Mouse (Mus musculus) kidney, postnatal 0 days (tissue): ENCODE measurements around the gene 1700057G04Rik. TPM values are rescaled to one million over a fixed set of nuclear protein-coding genes. Genes with fewer than 3 reads are reported as not detected.

ENCODE experiments used
- ATAC-seq: fragments of 200-750 bp; cut with Nextera tagmentation; replicated peaks from 2 replicates; pipeline ENCODE4 v1.8.0; 2017; ENCODE audit warnings: low read depth, moderate number of reproducible peaks, moderate TSS enrichment, moderate library complexity; ENCODE audit not compliant: low FRiP score
- DNase-seq: peaks from one replicate; pipeline ENCODE4 v3.0.0-alpha.2; 2016; ENCODE audit warnings: low spot score
- H3K27ac ChIP-seq: fragments of 300-500 bp; sonication (generic); 2 replicates; pipeline ENCODE4 v1.5.1; 2014; ENCODE audit warnings: mild to moderate bottlenecking
- H3K27me3 ChIP-seq: fragments of 300-500 bp; sonication (generic); 2 replicates; pipeline ENCODE4 v1.6.1; 2014; ENCODE audit warnings: low read length, mixed read lengths; ENCODE audit not compliant: insufficient read depth
- H3K36me3 ChIP-seq: fragments of 300-500 bp; sonication (generic); 2 replicates; pipeline ENCODE4 v1.6.1; 2014; ENCODE audit warnings: low read length, mixed read lengths; ENCODE audit not compliant: insufficient read depth
- H3K4me1 ChIP-seq: fragments of 300-500 bp; sonication (generic); replicated peaks from 2 replicates; pipeline ENCODE4 v1.6.1; 2014; ENCODE audit warnings: antibody characterized with exemption, low read length, mixed read lengths; ENCODE audit not compliant: insufficient read depth
- H3K4me2 ChIP-seq: fragments of 300-500 bp; sonication (generic); 2 replicates; pipeline ENCODE4 v1.6.1; 2014; ENCODE audit warnings: mild to moderate bottlenecking, low read length, moderate library complexity, mixed read lengths
- H3K4me3 ChIP-seq: fragments of 300-500 bp; sonication (generic); replicated peaks from 2 replicates; pipeline ENCODE4 v1.5.1; 2014; ENCODE audit warnings: low read depth, low read length
- H3K9ac ChIP-seq: fragments of 300-500 bp; sonication (generic); 2 replicates; pipeline ENCODE4 v1.6.1; 2014; ENCODE audit warnings: low read depth, low read length
- H3K9me3 ChIP-seq: fragments of 300-500 bp; sonication (generic); replicated peaks from 2 replicates; pipeline ENCODE4 v1.6.1; 2016; ENCODE audit warnings: low read length, inconsistent platforms, mixed read lengths
- CTCF ChIP-seq: IDR thresholded peaks from 2 replicates; pipeline ENCODE4 v1.5.1; 2016; ENCODE audit warnings: antibody characterized with exemption, low read depth, mild to moderate bottlenecking, moderate library complexity
- WGBS: fragments of 180-500 bp; shearing (Covaris S2); extraction: QIAGEN DNeasy Blood & Tissue Kit; methylation state at CpG from one replicate; pipeline ENCODE4 v1.1.7; 2014; 5-methylcytosine and 5-hydroxymethylcytosine counted together
- polyA plus RNA-seq: library from polyadenylated mRNA; unstranded; fragments of >200 nt; fragmentation: Nextera tagmentation; extraction: Ambion mirVana; gene quantifications from 2 replicates; pipeline ENCODE4 v1.2.1, GENCODE M21; 2015

Gene 1700057G04Rik
- 0.30 TPM in 1 of 2 replicates, not detected in the other for polyA plus RNA-seq

- Histone ChIP-seq H3K9ac (no peak within 1 kb of the TSS), H3K36me3 (no peaks in the 10 kb centered on the region), H3K4me1 (0 out of 2 replicates have a peak, but pooled peaks cover 3% of the 10 kb centered on the region), H3K4me2 (no peak within 1 kb of the TSS), H3K9me3 (no peaks in the 10 kb centered on the region), H3K4me3 (no peak within 1 kb of the TSS), H3K27me3 (no peaks in the 10 kb centered on the region), H3K27ac (no peak within 1 kb of the TSS)
- no peak for ATAC-seq
- 79% methylated on average over 1 of the region's 1 CpGs for WGBS
- no peak for TF ChIP-seq CTCF
- no peak for DNase-seq
Observed at GRCm38 (mm10) chr9:92309077-92309476, at the start of gene 1700057G04Rik. TSS of gene 1700057G04Rik (plus strand) at chr9:92309377.

GRCm38 (mm10) chr9:92260481-92261159 is 48.6 kb upstream of the 1700057G04Rik start:
- H3K9ac ChIP-seq, result no peak overlapping the region
- H3K4me3 ChIP-seq, result no peak overlapping the region
- 72% methylated on average over 7 of the region's 7 CpGs for whole genome bisulfite sequencing
- H3K36me3 ChIP-seq, result peaks cover 4% of the 10 kb centered on the region
- peak overlapping the region; percentile 36; the same call in 1 of the 2 replicates for H3K27ac ChIP-seq
- no peaks in the 10 kb centered on the region for H3K9me3 ChIP-seq
- H3K27me3 ChIP-seq, result no peaks in the 10 kb centered on the region
- no peak overlapping the region for H3K4me2 ChIP-seq
- ATAC-seq (no peak), DNase-seq (no peak)
- TF ChIP-seq CTCF, result no peak
- H3K4me1 ChIP-seq, result no peaks in the 10 kb centered on the region

- H3K36me3 ChIP-seq, result peaks cover 8% of the 10 kb centered on the region; the same call in 1 of the 2 replicates
- no peaks in the 10 kb centered on the region for H3K27me3 ChIP-seq
- H3K9ac ChIP-seq, result no peak overlapping the region
- no peak overlapping the region for H3K4me2 ChIP-seq
- H3K4me1 ChIP-seq, result no peaks in the 10 kb centered on the region; the same call in 1 of the 2 replicates
- H3K4me3 ChIP-seq, result no peak overlapping the region
- WGBS, result 80% methylated on average over 4 of the region's 4 CpGs
- no peaks in the 10 kb centered on the region for H3K9me3 ChIP-seq
- ATAC-seq (no peak), DNase-seq (no peak)
- no peak for TF ChIP-seq CTCF
- no peak overlapping the region for H3K27ac ChIP-seq
Observed at GRCm38 (mm10) chr9:92265719-92266118, 43.5 kb upstream of the 1700057G04Rik start.

- DNase-seq (no peak), ATAC-seq (no peak)
- WGBS, result 55% methylated on average over 8 of the region's 8 CpGs
- Histone ChIP-seq H3K9me3 (no peaks in the 10 kb centered on the region), H3K4me1 (no peaks in the 10 kb centered on the region; the same call in 1 of the 2 replicates), H3K27me3 (no peaks in the 10 kb centered on the region), H3K27ac (no peak overlapping the region), H3K9ac (no peak overlapping the region), H3K36me3 (peaks cover 10% of the 10 kb centered on the region; the same call in 1 of the 2 replicates), H3K4me2 (no peak overlapping the region), H3K4me3 (no peak overlapping the region)
- no peak for TF ChIP-seq CTCF
Observed at GRCm38 (mm10) chr9:92266558-92267171, 42.5 kb upstream of the 1700057G04Rik start.

GRCm38 (mm10) chr9:92267732-92268131 is 41.4 kb upstream of the 1700057G04Rik start:
- ATAC-seq, result peak; percentile 72
- H3K4me1 ChIP-seq, result no peaks in the 10 kb centered on the region; the same call in none of the 2 replicates
- no peaks in the 10 kb centered on the region for H3K9me3 ChIP-seq
- no peak overlapping the region for H3K4me3 ChIP-seq
- peaks cover 10% of the 10 kb centered on the region; the same call in 1 of the 2 replicates for H3K36me3 ChIP-seq
- no peaks in the 10 kb centered on the region for H3K27me3 ChIP-seq
- no peak overlapping the region for H3K9ac ChIP-seq
- TF ChIP-seq CTCF, result no peak
- H3K27ac ChIP-seq, result no peak overlapping the region
- peak; percentile 28 for DNase-seq
- H3K4me2 ChIP-seq, result no peak overlapping the region
- 41% methylated on average over 1 of the region's 1 CpGs for WGBS

- no peak overlapping the region for H3K4me2 ChIP-seq
- H3K4me3 ChIP-seq, result no peak overlapping the region
- peaks cover 7% of the 10 kb centered on the region for H3K4me1 ChIP-seq
- WGBS, result 84% methylated on average over 5 of the region's 5 CpGs
- no peaks in the 10 kb centered on the region for H3K27me3 ChIP-seq
- H3K27ac ChIP-seq, result no peak overlapping the region
- H3K9me3 ChIP-seq, result no peaks in the 10 kb centered on the region
- peaks cover 10% of the 10 kb centered on the region; the same call in 1 of the 2 replicates for H3K36me3 ChIP-seq
- ATAC-seq, result no peak
- TF ChIP-seq CTCF, result no peak
- no peak overlapping the region for H3K9ac ChIP-seq
- DNase-seq, result no peak
Observed at GRCm38 (mm10) chr9:92269829-92270404, 39.3 kb upstream of the 1700057G04Rik start.
